Mouse (Mus musculus) C2C12 (cell line): ENCODE data around the gene Rcan2. TPM values are rescaled to one million over a fixed set of nuclear protein-coding genes. Genes with fewer than 3 reads are reported as not detected.

Experiments
- H3K27me3 ChIP-seq: one replicate; pipeline ENCODE4 v1.6.1; 2011; ENCODE audit not compliant: control insufficient read depth, insufficient read depth, insufficient read length
- H3K36me3 ChIP-seq: one replicate; pipeline ENCODE4 v1.6.1; 2011; ENCODE audit not compliant: control insufficient read depth, insufficient read depth
- H3K4me3 ChIP-seq: one replicate; pipeline ENCODE4 v1.5.1; 2011; ENCODE audit warnings: mild to moderate bottlenecking, control low read depth; ENCODE audit not compliant: poor library complexity, insufficient read depth, severe bottlenecking
- H3K79me2 ChIP-seq: one replicate; pipeline ENCODE4 v1.6.1; 2011; ENCODE audit not compliant: control insufficient read depth, insufficient read depth
- H3K79me3 ChIP-seq: one replicate; pipeline ENCODE4 v1.6.1; 2011; ENCODE audit warnings: low read depth, control low read depth
- H3ac ChIP-seq: one replicate; pipeline ENCODE3; 2011; ENCODE audit warnings: low read depth; ENCODE audit not compliant: control insufficient read depth, insufficient read length
- CEBPB ChIP-seq: IDR thresholded peaks from one replicate; pipeline ENCODE4 v1.6.1; 2011; ENCODE audit warnings: low read depth, mild to moderate bottlenecking, control low read depth, moderate library complexity
- CTCF ChIP-seq: IDR thresholded peaks from one replicate; pipeline ENCODE4 v1.5.1; 2011; ENCODE audit not compliant: control insufficient read depth, insufficient read depth, insufficient read length
- FOSL1 ChIP-seq: IDR thresholded peaks from one replicate; pipeline ENCODE4 v1.8.0; 2011; ENCODE audit warnings: mild to moderate bottlenecking, low read length; ENCODE audit not compliant: poor library complexity, insufficient read depth, severe bottlenecking
- MAX ChIP-seq: IDR thresholded peaks from one replicate; pipeline ENCODE4 v1.6.1; 2011; ENCODE audit warnings: mild to moderate bottlenecking, control low read depth
- MYOD1 ChIP-seq: IDR thresholded peaks from one replicate; pipeline ENCODE4 v1.6.1; 2011; ENCODE audit warnings: low read depth; ENCODE audit not compliant: control insufficient read depth, insufficient read length
- MYOG ChIP-seq: IDR thresholded peaks from one replicate; pipeline ENCODE4 v1.6.1; 2011; ENCODE audit not compliant: control insufficient read depth, insufficient read length; ENCODE audit errors: extremely low read depth
- USF1 ChIP-seq: IDR thresholded peaks from one replicate; pipeline ENCODE4 v1.6.1; 2011; ENCODE audit warnings: low read depth, mild to moderate bottlenecking, control low read depth, moderate library complexity
- polyA plus RNA-seq: library from polyadenylated mRNA; unstranded; fragments of >200 nt; fragmentation: generic; extraction: Trizol; gene quantifications from one replicate; pipeline ENCODE4 v1.2.1, GENCODE M21; 2012; ENCODE audit warnings: missing spikeins

The Rcan2 gene
- polyA plus RNA-seq, 1 experiment, result 1.0 TPM

- no peaks in the 10 kb centered on the region for H3K27me3 ChIP-seq
- H3K4me3 ChIP-seq, result no peak overlapping the region
- no peaks in the 10 kb centered on the region for H3K79me2 ChIP-seq
- H3K36me3 ChIP-seq, result no peaks in the 10 kb centered on the region
- no peak overlapping the region for H3ac ChIP-seq
- no peaks in the 10 kb centered on the region for H3K79me3 ChIP-seq
- no peak for TF ChIP-seq CTCF
- no peak for TF ChIP-seq FOSL1
- TF ChIP-seq MAX, result no peak
- TF ChIP-seq CEBPB, result no peak
- TF ChIP-seq MYOG, result no peak
- no peak for TF ChIP-seq USF1
- TF ChIP-seq MYOD1, result no peak
Observed at GRCm38 (mm10) chr17:43994080-43994479, 192.9 kb downstream of the Rcan2 start.

- no peak overlapping the region for H3ac ChIP-seq
- TF ChIP-seq CTCF (no peak), USF1 (no peak), MYOD1 (no peak), CEBPB (no peak), MAX (no peak), MYOG (no peak), FOSL1 (no peak)
- H3K27me3 ChIP-seq, result no peaks in the 10 kb centered on the region
- no peaks in the 10 kb centered on the region for H3K79me2 ChIP-seq
- no peak overlapping the region for H3K4me3 ChIP-seq
- no peaks in the 10 kb centered on the region for H3K79me3 ChIP-seq
- no peaks in the 10 kb centered on the region for H3K36me3 ChIP-seq
Observed at GRCm38 (mm10) chr17:43997514-43997913, 196.4 kb downstream of the Rcan2 start.

GRCm38 (mm10) chr17:43998095-43998494 is 196.9 kb downstream of the Rcan2 start:
- Histone ChIP-seq H3K79me2 (no peaks in the 10 kb centered on the region), H3K27me3 (no peaks in the 10 kb centered on the region), H3K79me3 (no peaks in the 10 kb centered on the region), H3ac (no peak overlapping the region), H3K4me3 (no peak overlapping the region), H3K36me3 (no peaks in the 10 kb centered on the region)
- TF ChIP-seq FOSL1, result no peak
- TF ChIP-seq MYOD1, result no peak
- no peak for TF ChIP-seq USF1
- no peak for TF ChIP-seq CTCF
- TF ChIP-seq CEBPB, result no peak
- no peak for TF ChIP-seq MAX
- TF ChIP-seq MYOG, result no peak

- Histone ChIP-seq H3K4me3 (no peak overlapping the region), H3K27me3 (no peaks in the 10 kb centered on the region), H3K36me3 (no peaks in the 10 kb centered on the region), H3K79me2 (no peaks in the 10 kb centered on the region), H3ac (no peak overlapping the region), H3K79me3 (no peaks in the 10 kb centered on the region)
- TF ChIP-seq MYOG (no peak), CTCF (no peak), CEBPB (no peak), USF1 (no peak), FOSL1 (no peak), MYOD1 (no peak), MAX (no peak)
Observed at GRCm38 (mm10) chr17:44004401-44004800, 203.2 kb downstream of the Rcan2 start.

GRCm38 (mm10) chr17:44007411-44007810 is 206.3 kb downstream of the Rcan2 start:
- Histone ChIP-seq H3K4me3 (no peak overlapping the region), H3ac (no peak overlapping the region), H3K27me3 (no peaks in the 10 kb centered on the region), H3K79me2 (no peaks in the 10 kb centered on the region), H3K36me3 (no peaks in the 10 kb centered on the region), H3K79me3 (no peaks in the 10 kb centered on the region)
- TF ChIP-seq USF1, result no peak
- TF ChIP-seq CEBPB, result no peak
- TF ChIP-seq CTCF, result no peak
- TF ChIP-seq MYOD1, result no peak
- TF ChIP-seq FOSL1, result no peak
- no peak for TF ChIP-seq MAX

GRCm38 (mm10) chr17:44011917-44012316 is 210.8 kb downstream of the Rcan2 start:
- H3K4me3 ChIP-seq, result no peak overlapping the region
- no peak for TF ChIP-seq MYOG
- TF ChIP-seq FOSL1, result no peak
- no peak for TF ChIP-seq CTCF
- no peak for TF ChIP-seq MYOD1
- no peak for TF ChIP-seq CEBPB

More at GRCm38 (mm10) chr17:44011917-44012316, 210.8 kb downstream of the Rcan2 start:
- Histone ChIP-seq H3K79me3 (no peaks in the 10 kb centered on the region), H3K79me2 (no peaks in the 10 kb centered on the region), H3K36me3 (no peaks in the 10 kb centered on the region), H3K27me3 (no peaks in the 10 kb centered on the region), H3ac (no peak overlapping the region)
